Mouse (Mus musculus): ENCODE measurements around the gene Slc27a4.
A peak's percentile ranks its signal among the peaks of the same experiment; 100 is the strongest.
"Not testable (repeated sequence)": the region's sequence is repeated elsewhere in the genome, so short reads cannot be mapped to it uniquely, and the experiment has no call there.

Gene Slc27a4

DNA sequence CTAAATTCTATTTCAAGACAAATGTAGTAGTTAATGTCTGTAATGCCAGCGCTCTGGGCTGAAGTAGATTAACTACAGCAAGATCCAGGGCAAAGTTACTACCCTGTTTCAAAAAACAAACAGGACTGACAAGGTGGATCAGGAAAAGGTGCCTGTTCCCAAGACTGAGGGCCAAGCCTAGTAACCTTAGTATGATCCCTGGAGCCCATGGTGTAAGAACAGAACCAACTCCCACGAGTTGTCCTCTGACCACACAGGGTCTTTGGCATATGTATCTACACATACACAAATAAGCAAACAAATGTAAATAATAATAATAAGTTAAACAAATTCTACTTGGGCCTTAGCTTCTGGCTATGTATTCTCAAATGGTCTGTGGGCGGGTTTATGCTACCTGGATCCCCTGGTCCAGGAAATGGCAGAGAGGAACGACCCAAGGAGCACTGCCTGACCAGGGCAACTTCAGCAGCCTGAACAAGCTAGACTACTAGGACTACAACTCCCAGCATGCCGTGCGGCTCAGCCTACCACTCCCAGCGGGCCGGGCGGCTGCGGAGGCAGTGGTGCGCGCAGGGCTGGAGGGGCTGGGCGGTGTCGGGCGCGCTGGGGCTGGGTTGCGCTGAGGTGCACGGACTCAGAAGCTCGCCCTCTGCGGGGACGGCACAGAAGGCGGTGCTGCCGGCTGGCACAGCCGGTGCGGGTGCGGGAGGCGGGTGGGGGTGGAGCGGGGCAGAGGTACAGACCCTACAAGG is at the start of gene Slc27a4:
Gene Slc27a4 (plus strand): TSS at position 560 of the 752 bp plus-strand sequence.
- peak; percentile 98 for DNase-seq

DNA sequence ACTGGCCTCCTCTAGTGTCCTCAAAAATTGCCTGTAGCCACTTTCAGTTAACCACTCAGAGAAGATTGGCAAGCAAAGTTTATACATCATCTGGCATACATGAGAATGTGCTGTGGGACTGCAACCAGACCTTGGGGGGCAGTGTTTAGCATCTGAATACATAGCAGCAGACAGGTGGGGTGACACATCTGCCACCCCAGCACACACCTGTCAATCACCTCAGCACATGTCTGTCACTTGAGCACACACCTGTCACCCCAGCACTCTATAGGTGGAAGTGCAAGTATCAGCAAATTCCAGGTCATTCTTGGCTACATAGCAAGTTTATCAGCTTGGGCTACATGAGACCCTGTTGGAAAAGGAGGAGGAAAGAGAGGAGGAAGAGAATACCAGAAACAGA is 46.7 kb upstream of the Slc27a4 start:
- no peak for DNase-seq

DNA sequence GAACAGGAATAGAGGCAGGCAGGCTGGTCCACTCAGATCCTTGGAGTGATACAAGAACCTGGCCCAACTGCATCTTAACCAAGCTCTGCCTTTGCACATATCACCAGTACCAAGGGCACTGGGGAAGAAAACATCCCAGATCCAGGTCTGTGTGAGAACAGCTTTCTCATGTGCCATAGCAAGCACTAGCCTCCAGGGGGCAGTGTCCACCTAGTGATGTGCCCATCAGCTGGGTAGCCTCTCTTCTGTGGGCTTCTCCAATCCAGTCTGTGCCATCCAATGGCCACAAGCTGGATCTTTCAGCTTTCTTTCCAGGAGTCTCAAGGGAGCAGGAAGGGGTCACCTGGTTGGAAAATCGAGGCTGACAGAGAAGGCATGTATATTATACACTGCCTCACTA is 37.6 kb upstream of the Slc27a4 start:
- peak; percentile 75 for DNase-seq

DNA sequence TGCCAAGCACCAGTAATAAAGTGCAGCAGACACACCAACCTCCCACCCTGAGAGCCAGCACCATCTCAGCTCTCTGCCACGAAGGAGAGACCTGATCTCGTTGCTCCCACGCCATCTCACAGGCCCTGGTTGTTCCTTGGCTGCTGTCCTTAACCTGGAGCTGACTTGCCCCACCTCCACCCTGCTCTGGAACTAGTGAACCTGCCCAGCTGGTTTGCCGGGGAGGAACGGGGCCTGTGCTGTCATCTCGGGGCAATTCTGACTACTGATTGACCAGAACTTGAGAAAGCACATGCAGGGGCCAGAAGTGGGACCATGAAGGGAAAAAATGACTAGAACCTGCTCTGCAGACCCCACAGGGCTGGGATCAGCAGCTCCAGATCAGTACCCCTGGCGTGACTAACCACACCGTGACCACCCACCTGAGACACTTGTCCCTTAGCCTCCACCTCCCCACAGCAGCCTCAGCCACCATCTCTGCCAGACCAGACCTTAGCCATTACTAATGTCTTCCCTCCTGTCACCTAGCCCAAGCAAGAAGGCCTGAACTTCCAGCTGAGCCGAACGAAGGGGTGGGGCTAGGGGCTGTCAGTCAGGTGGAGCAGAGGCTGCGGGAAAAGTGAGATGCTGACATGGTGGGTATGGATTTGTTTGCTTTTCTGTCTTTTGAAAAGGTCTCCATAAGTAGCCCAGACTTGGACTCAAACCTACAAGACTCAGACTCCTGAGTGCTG is 34.3 kb upstream of the Slc27a4 start:
- DNase-seq, result peak; percentile 71

DNA sequence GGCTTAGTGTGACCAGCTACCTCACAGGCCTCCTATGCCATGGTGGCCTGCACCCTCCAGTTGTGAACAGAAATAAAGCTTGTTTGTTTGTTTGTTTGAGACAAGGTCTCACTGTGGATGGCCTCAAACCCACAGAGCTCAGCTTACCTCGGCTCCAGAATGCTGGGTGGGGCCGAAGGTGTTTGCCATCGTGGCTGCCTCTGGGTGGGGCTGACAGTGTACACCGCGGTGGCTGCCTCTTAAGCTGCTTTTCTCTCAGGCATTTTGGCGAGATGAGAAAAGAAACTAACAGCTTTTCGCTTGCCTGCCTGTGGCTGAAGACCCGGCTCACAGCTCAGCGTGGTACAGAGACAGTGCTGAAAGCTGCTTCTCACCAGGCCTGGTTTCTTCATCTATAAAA is 33.5 kb upstream of the Slc27a4 start:
- no peak for DNase-seq

DNA sequence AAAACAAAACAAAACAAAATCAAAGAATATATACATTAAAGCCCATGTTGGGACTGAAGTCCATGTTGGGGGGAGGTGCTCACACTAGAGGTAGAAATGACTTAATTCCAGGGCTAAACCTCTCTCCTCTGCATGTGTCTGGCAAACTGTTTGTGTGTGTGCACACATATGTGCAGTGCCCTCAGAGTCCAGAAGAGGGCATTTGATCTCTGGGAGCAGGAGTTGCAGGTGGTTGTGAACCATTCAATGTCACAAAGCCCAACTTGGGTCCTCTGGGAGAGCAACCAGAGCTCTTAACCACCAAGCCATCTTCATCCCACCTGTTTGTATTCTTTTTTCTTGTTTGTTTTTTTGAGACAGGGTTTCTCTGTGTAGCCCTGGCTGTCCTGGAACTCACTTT is 32.3 kb upstream of the Slc27a4 start:
- no peak for DNase-seq

DNA sequence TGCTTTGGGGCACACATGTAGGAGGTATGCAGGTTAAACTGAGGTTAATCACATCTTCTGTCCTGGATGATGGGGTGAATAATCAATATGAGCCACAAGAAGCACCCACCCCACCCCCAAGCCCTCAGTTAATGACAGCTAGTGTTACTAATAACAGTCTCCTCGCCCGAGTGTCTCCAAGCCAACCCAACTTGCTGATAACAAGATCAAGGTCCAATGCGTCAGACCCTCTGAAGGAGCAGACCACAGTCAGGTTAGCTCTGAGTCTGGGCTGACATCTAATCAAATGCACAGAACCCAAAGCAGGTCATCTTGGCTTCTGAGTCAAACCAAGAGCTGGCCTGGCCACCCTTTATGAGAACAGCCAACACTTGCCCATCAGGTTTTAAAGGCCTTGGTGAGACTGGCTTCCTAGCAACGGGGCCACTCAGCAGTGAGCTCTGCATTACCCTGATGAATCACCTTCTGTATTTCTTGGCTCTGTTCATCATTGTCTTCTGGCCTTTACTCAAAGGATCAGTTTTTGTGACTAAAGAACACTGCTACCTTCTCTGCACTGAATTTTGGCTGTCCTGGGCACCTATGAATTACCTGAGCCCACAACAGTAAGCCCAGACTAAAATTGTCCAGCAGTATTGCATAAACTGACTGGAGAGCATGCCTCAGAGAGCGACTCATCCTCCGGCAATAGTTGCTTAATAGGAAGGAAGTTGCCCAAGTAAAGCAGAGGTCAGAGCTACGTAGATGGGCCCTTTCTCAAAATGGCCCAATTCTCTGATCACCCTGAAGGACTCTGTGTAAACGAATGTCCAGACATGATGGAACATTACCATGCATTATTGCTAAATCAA is 30.6 kb upstream of the Slc27a4 start:
- DNase-seq, result no peak

DNA sequence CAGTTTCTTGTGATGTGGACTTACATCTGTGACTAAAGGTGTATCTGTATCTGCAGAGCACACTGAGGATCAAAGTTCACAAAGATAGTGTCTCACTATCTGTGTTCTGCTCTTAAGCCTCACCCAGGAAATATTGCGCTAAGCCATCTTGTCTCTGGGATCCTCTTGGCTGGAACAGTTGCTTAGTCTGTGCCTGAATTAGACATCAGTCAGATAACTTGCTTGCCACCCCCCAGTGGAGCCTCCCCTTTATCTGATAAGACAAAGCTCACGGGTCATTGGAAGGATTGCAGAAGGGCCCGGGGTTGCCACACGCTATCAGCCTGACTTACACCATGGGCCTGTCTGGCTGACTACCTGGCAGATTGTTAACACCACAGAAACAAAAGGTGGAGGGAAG is 29.1 kb upstream of the Slc27a4 start:
- DNase-seq, result no peak

DNA sequence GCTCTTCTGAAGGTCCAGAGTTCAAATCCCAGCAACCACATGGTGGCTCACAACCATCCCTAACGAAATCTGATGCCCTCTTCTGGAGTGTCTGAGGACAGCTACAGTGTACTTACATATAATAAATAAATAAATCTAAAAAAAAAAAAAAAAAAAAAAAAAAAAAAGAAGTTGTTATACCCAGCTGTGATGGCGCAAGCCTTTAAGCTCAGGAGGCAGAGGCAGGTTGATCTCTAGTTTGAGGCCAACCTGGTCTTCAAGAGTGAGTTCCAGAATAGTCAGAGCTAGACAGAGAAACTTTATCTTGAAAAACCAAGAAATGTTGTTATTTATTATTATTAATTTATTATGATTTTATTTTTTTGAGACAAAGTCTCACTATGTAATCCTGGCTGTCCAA is 21.2 kb upstream of the Slc27a4 start:
- DNase-seq, result not testable (repeated sequence)

DNA sequence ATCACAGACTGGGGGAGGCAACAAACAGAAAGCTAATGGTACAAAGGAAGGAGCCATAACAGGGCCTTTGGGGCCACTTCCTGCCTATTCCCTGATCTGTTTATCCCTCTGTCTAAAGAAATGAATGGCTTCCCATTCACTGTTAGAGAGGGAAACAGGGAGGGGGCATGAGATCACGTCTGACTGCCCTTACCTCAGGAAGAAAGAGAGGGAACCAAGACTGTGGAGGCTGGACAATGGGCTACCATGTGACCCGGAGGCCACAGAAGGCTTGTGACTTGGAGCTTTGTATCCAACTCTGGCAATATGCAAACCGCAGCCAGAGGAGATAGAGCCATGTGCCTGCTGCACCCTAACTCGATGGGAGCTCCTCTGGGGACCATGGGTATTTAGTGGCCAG is 18.1 kb upstream of the Slc27a4 start:
- DNase-seq, result no peak

DNA sequence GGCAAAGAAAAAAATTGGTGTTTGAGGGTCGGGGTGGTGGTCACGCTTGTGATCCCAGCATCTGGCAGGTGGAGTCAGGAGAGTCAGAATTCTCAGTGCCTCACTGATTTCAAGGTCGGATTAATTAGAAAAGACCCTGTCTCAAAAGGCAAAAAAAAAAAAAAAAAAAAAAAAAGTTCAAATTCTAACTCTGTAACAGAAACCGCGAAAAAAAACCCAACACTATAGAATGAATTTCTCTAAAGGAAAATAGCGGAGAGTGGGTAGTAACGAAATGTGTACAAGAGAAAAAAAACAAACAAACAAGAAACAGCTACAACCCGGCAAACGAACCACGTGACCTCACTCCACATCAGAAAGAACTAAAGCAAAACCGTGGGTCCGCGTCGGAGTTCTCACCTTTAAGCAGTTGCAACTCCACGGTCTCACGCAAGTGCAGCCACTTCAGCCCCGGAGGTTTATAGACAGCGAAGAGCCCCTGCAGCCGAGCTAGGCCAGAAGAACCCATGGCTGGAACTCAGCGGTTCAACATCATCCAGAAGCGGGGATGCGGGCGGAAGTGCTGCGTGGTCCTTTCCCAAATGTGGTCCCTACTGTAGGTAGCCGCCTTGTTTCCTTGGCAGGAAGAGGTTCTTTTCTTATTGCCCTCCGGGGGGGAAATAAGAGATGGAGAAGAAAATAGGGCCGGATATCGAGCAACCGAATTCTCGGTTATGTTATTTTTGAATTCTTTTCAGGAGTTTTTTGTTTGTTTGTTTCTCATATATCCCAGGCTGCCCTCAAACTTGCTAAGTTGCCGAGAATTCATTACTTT is 15.1 kb upstream of the Slc27a4 start, which contains the start of gene Coq4:
Gene Coq4 (plus strand): TSS at position 390 of the 814 bp plus-strand sequence.
- DNase-seq, result peak; percentile 94

DNA sequence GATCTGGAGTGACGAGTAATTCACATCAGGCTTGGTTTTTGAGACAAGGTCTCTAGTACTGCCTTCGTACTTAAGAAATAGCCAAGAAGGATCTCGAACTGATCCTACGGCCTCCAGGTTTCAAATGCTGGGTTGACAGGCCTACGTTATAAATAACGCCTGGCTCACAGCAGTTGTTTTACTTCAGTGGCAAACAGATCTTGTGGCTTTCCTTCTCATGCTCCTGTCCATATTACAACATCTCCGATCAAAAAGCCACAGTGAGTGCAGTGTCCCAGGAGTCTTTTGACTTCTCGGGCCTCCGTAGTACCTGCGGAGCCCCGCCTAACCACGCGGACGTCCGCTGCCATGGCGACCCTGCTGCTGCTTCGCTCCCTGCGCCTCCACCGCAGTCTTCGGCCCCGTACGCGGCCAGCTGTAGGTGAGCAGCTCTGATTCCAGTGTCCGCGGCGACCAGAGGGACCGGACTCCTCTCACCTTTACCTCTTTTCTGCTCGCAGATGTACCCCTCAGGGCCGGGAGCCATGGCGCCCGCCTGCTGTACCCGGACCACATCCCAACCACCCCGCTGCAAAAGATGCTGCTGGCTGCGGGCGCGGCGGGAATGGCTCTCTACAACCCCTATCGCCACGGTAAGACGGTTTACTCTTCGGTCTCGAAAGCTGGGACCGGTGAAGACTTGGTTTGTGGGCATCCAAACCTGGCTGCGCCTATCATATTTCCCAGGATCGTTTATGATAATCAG is 14.3 kb upstream of the Slc27a4 start, which contains the start of gene Trub2:
Gene Trub2 (minus strand): TSS at position 566 of the 745 bp plus-strand sequence.
- peak; percentile 91 for DNase-seq

DNA sequence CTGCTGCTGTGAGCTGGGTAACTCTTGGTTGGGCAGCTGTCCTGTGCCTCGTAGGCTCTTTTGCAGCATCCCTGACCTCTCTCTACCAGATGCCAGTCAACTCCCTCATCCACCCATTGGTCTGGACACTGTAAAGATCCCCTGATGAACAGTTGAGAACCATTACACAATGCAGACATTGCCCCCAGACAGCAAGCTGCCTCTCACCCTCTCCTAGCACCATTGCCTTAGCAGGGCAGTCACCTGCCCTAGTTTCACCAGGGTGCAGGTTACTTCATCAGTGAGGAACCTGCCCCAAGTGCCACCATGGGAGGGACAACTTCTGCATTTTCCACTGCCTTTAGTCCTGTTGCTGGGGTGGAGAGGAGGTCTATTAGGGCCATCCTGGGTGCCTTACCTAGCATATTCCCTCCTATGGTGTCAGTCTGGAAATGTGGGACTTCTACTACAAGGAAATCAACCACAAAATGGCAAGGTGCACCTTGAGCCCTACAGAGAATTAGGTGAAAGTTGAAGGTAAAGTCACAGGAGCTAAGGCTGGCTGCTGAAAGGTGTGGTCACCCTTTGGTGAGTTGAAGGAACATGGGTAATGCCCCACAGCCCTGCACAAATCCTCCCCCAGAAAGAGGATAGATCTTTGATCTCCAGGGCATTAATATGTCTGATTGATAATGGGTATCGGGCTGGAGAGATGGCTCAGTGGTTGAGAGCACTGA is 9.5 kb upstream of the Slc27a4 start:
- DNase-seq, result no peak

DNA sequence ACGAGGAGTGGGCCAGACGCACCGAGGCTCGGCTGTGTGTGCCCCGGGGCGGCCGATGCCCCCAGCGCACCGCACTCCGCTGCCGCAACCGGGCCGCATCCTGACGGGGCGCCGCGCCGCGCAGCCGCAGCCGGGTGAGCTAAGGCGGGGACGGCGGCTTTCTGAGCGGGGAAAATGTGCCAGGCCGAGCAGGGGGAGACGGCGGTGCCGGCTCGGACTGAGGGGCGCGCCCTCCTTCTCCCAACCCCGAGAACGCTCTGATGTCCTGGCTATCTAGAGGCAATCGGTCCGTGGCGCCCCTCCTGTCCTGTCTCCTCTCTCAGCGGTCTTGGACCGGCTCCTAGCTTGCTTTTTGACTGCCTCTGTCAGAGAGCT is 380 bp downstream of the Slc27a4 start:
- no peak for DNase-seq

DNA sequence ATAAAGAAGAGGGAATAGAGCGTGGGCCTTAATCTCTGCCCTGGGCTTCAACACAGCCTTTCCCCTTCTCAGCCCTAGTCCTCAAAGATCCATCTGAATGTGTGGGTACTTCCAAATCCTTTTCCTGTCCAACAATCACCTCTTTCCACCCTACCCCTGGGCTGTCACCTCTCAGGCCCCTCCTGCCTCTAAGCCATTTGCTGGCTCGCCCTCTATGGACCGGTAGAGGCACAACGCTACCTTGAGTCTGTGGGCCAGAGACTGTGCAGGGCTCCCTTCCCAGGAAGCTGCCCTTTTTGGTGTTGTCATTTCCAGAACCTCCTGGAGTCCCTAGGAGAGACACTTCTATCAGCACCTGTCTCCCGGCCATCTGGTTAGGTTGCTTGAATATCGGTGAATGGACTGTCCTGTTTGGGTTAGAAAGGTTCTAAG is 982 bp downstream of the Slc27a4 start:
- DNase-seq, result peak; percentile 49

DNA sequence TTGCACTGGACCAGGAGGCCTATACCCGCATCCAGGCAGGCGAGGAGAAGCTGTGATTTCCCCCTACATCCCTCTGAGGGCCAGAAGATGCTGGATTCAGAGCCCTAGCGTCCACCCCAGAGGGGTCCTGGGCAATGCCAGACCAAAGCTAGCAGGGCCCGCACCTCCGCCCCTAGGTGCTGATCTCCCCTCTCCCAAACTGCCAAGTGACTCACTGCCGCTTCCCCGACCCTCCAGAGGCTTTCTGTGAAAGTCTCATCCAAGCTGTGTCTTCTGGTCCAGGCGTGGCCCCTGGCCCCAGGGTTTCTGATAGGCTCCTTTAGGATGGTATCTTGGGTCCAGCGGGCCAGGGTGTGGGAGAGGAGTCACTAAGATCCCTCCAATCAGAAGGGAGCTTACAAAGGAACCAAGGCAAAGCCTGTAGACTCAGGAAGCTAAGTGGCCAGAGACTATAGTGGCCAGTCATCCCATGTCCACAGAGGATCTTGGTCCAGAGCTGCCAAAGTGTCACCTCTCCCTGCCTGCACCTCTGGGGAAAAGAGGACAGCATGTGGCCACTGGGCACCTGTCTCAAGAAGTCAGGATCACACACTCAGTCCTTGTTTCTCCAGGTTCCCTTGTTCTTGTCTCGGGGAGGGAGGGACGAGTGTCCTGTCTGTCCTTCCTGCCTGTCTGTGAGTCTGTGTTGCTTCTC is 13.4 kb downstream of the Slc27a4 start:
- no peak for DNase-seq

DNA sequence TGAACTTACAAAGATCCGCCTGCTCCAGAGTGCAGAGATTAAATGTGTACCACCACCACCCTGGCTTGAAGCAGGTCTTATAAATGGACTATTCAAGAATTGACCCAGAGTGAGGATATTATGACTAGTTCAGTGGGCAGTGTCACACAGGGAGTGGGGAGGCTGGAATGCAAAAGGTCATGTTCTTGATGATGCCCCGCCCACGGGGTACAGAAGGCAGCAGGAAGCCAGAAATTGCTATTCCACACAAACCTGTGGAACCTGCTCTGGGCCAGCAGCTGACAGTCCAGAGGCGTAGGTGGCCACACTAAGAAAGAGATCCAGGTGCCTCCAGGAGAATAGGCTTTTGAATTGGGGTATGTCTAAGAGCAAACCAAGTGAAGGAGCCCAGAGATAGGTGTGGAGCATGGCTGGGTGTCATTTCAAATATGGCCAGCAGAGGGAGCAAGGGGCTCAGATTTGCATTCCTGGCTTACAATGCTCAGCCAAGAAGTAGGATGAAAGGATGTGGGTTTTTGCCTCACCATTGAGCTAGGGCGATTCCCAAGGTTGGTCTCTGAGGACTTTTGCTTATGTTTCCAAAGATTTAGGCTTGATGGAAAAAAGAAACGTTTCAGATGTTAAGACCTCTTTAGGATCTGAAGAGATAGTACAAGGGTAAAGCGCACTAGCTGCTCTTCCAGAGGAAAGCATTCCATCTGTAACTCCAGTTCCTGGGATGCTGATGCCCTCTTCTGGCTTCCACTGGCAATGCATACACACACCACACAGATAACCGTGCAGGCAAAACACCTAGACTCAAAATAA is 15.2 kb downstream of the Slc27a4 start:
- DNase-seq, result peak; percentile 90

DNA sequence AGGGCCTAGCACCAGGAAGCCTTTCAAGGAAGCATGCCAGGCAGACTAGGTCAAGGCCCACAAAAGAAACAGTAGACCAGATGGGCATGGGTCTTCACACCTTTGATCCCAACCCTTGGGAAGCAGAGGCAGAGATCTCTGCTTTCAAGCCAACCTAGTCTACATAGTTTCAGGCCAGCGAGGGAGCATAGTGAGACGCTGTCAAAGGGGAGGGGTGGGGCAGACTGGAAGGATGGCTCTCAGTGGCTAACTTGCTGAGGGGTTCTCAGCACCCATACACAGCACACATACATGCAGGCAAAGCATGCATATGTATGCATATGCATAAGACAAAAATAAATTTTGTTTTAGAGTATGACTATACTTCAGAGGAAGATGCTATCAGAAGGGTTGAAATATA is 16.9 kb downstream of the Slc27a4 start:
- DNase-seq, result no peak
